Mouse (Mus musculus) 3T3-L1 (cell line): Measurements from ENCODE around the gene Zic4.

Experiments
- DNase-seq: peaks from one replicate; pipeline ENCODE4 v3.0.0-alpha.2; 2015; ENCODE audit warnings: low read depth, low spot score

Zic4 gene

GRCm38 (mm10) chr9:91379781-91380457 is 17.7 kb downstream of the Zic4 start:
- no peak for DNase-seq

GRCm38 (mm10) chr9:91380458-91380914 is 18.3 kb downstream of the Zic4 start:
- no peak for DNase-seq

- DNase-seq, result no peak
Observed at GRCm38 (mm10) chr9:91381284-91382110, 19.3 kb downstream of the Zic4 start.

DNA sequence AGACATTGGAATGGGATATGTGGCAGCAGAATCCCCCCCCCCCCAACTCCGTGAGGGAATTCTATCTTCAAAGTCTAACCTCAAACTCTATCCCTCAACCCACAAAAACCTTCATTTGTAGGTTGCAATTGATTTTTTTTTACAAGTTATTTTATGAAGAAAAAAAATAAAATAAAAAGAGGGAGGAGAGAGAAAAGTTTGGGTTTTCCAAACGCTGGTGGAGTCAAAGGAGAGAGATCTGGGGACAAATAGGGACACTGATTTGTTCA is 19.8 kb downstream of the Zic4 start:
- DNase-seq, result no peak

- no peak for DNase-seq
Observed at GRCm38 (mm10) chr9:91382471-91383255, 20.4 kb downstream of the Zic4 start.

GRCm38 (mm10) chr9:91383441-91384135 is 21.4 kb downstream of the Zic4 start:
- DNase-seq, result no peak

GRCm38 (mm10) chr9:91384136-91384500 is 21.9 kb downstream of the Zic4 start:
- DNase-seq, result no peak

DNA sequence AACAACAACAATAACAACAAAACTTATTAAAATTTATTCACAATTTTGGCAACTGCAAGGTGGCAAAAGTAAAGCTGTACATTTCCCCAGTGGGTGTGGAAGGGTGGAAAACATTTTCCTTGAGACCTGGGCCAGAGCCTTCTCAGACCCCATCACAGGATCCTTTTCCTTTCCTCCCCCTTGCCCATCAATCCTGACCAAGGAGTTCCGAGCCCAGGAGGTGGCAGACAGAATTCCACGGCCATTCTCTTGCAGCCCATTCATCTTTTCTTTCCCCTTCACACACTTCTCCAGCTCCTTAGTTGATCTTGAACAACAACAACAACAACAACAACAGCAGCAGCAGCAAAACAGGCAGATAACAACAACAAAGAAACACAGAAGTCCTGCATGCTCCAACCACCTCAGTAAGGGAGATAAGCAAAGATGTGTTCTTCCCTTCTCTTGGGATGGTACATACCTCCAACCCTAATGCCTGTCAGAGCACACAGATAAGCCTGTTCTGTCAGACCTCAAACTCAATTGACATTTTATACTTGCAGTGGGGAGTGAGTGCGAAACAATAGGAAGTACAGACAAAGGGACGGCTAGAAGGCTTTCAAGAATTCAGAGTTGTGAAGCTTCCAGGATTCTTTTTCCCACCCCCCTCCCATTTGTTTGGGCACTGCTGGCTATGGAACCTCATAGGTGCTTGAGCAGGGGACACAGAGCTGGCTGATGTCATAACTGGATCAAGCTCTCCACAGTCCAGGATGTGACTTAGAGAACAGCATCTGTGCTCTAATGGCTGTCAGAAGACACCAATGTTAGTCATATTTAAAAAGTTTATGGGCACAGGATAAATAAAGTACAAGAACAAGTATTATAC is 22.7 kb downstream of the Zic4 start:
- DNase-seq, result no peak

- no peak for DNase-seq
Observed at GRCm38 (mm10) chr9:91385561-91386430, 23.6 kb downstream of the Zic4 start.

DNA sequence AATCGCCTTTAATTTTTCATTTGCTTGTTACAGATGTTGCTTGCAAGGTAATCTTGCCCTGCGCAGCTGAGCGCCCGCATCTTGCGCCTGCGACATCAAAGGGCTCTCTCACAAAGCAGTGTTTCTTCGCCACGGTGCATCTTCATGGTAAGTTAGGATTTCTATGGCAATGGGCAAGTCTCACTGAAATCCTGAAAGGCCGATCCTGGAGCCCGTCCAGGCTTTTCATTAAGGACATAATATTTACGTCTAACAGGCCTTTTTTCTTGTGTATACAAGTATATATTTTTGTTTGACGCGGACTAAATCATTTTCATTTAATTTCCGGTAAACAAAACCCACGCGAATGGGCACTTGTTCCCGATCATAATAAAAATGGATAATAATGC is 24.3 kb downstream of the Zic4 start:
- no peak for DNase-seq

GRCm38 (mm10) chr9:91386891-91387739 is 24.9 kb downstream of the Zic4 start:
- no peak for DNase-seq

DNA sequence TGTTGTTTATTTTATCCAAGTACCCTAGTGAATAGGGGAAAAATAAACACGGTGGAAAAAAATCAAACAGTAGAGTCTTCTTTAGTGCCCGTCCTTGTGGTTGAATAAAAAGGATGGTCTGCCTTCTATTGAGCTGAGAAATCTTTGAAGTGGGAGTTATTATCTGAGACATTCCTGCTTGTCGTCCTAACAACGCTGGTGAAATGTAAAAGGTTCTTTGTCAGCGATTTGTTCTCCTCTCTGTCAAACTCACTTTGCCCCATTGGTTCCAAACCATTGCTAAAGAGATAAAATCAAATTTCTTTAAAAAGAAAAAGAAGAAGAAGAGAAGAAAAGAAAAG is 25.5 kb downstream of the Zic4 start:
- DNase-seq, result no peak

- DNase-seq, result no peak
Observed at GRCm38 (mm10) chr9:91388173-91388572, 26.0 kb downstream of the Zic4 start.

- no peak for DNase-seq
Observed at GRCm38 (mm10) chr9:91393376-91394068, 31.3 kb downstream of the Zic4 start.

DNA sequence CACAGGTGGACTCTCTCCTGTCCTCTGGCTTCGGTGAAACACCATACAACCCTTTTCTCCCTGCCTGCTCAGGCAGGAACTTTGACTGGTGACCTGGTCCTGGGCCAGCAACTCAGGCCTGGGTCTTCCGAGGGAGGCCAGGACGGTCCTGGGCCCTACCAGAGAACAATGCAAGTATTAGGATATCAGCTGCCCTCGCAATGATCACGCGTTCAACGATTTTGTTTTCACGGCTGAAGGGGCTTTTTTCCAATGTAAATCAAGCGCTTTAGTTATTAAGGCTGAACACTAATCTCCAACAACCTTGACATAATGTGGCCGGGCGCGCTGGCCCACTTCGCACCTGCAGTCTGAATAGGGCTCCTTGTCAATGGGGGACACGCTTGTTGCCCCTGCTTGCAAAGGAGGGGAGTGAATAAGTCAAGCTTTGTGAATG is 32.0 kb downstream of the Zic4 start:
- DNase-seq, result no peak

DNA sequence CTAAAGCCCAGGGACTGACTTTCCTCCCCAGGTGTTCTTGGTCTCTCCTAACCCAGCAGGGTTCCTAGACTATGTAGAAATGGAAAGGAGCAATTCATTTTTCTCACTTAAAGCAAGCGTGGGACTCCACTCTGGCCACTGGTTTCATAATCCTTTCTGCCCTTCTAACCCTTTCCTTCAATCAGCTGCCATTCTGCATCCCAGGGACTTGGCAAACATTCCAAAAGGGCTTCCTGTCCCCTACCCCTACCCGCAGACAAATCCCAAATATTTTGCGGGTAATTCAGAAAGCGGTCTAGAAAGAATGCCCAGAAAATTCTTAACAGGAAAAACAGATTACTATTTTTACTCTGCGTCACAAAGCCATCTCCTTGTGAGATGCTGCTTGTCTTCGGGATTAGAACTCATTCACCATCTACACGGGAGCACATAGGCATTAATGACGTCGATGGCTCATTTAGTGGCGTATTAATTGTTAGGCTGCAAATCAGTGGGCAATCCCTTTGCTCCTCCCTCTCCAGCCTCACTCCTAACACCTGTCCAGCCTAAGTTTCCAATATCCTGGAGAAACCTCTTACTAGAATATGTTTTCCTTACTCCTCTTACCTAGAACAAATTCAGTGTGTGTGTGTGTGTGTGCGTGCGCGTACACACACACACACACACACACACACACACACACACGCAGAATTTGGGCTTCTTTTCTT is 33.0 kb downstream of the Zic4 start:
- DNase-seq, result no peak

GRCm38 (mm10) chr9:91399976-91400375 is 37.8 kb downstream of the Zic4 start:
- DNase-seq, result no peak
